Mouse (Mus musculus): ENCODE measurements at regions not wholly inside any gene's neighbourhood (a gene's known extent, or its start where the extent isn't known, plus 50 kb on each side); places are given as distances from the start of the nearest gene placed in this dataset.

DNA sequence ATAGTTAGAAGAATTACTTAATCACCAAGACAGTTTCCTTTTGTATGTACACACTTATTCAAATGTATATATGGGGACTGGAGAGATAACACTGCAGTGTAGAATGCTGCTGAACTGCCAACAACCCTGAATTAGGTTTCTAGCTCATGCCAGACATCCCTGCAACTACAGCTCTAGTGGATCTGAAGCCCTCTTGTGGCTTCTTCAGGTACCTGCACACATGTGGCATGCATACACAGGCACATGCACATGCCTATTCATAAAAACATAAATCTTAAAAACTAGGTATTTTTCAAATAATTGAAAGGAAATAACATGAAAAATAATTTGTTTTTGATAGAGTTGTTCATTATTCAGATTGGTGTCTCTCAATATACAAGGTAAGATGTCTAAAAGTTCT is 445.1 kb upstream of the Cited2 start:
- Histone ChIP-seq H3K36me3 (ENCODE audit: control insufficient read depth, insufficient read depth, low read length) (no peaks in the 10 kb centered on the region), H3K27ac (no peak overlapping the region), H3K9ac (ENCODE audit: low read depth, low read length) (no peak overlapping the region), H3K4me3 (no peak overlapping the region), H3K79me2 (replicated peaks; ENCODE audit: control insufficient read depth, insufficient read depth, low read length) (no peaks in the 10 kb centered on the region), H3K4me1 (ENCODE audit: control insufficient read depth, insufficient read depth, low read length) (no peaks in the 10 kb centered on the region), H3K27me3 (ENCODE audit: control insufficient read depth, insufficient read depth, low read length) (no peaks in the 10 kb centered on the region)
- DNase-seq = no peak
- TF ChIP-seq CTCF (IDR thresholded peaks at IDR 0.05) (no peak), POLR2A (IDR thresholded peaks at IDR 0.05; ENCODE audit: insufficient read depth, low read depth, low read length) (no peak), EP300 (IDR thresholded peaks at IDR 0.05; ENCODE audit: insufficient read depth, low read depth, low read length) (no peak)
- intact Hi-C loops (cut with DNase I) = no loop called here

- no peaks in the 10 kb centered on the region for H3K27me3 ChIP-seq (ENCODE audit: control insufficient read depth, insufficient read depth, low read length)
- intact Hi-C loops (cut with DNase I) = no loop called here
Measured at GRCm38 (mm10) chr10:17284858-17285257, 438.2 kb upstream of the Cited2 start.

GRCm38 (mm10) chr10:17287141-17287540 is 435.9 kb upstream of the Cited2 start:
- DNase-seq = no peak
- Histone ChIP-seq H3K4me3 (no peak overlapping the region), H3K9ac (ENCODE audit: low read depth, low read length) (no peak overlapping the region), H3K27ac (no peak overlapping the region), H3K4me1 (ENCODE audit: control insufficient read depth, insufficient read depth, low read length) (no peaks in the 10 kb centered on the region), H3K27me3 (ENCODE audit: control insufficient read depth, insufficient read depth, low read length) (no peaks in the 10 kb centered on the region), H3K36me3 (ENCODE audit: control insufficient read depth, insufficient read depth, low read length) (no peaks in the 10 kb centered on the region), H3K79me2 (replicated peaks; ENCODE audit: control insufficient read depth, insufficient read depth, low read length) (no peaks in the 10 kb centered on the region)
- 86% methylated on average over 2 of the region's 2 CpGs for WGBS
- no peak for TF ChIP-seq EP300 (IDR thresholded peaks at IDR 0.05; ENCODE audit: insufficient read depth, low read depth, low read length)
- TF ChIP-seq CTCF (IDR thresholded peaks at IDR 0.05) = no peak
- TF ChIP-seq POLR2A (IDR thresholded peaks at IDR 0.05; ENCODE audit: insufficient read depth, low read depth, low read length) = no peak
- intact Hi-C loops (cut with DNase I) = no loop called here

More at GRCm38 (mm10) chr10:17284858-17285257, 438.2 kb upstream of the Cited2 start:
- Histone ChIP-seq H3K27ac (no peak overlapping the region), H3K4me3 (no peak overlapping the region), H3K36me3 (ENCODE audit: control insufficient read depth, insufficient read depth, low read length) (no peaks in the 10 kb centered on the region), H3K9ac (ENCODE audit: low read depth, low read length) (no peak overlapping the region), H3K4me1 (ENCODE audit: control insufficient read depth, insufficient read depth, low read length) (no peaks in the 10 kb centered on the region), H3K79me2 (replicated peaks; ENCODE audit: control insufficient read depth, insufficient read depth, low read length) (no peaks in the 10 kb centered on the region)
- no peak for DNase-seq
- TF ChIP-seq EP300 (IDR thresholded peaks at IDR 0.05; ENCODE audit: insufficient read depth, low read depth, low read length) (no peak), CTCF (IDR thresholded peaks at IDR 0.05) (no peak), POLR2A (IDR thresholded peaks at IDR 0.05; ENCODE audit: insufficient read depth, low read depth, low read length) (no peak)
- WGBS = 94% methylated on average over 5 of the region's 5 CpGs

GRCm38 (mm10) chr10:17288231-17288630 is 434.8 kb upstream of the Cited2 start:
- H3K4me3 ChIP-seq = no peak overlapping the region
- H3K27ac ChIP-seq = no peak overlapping the region
- no peak overlapping the region for H3K9ac ChIP-seq (ENCODE audit: low read depth, low read length)
- WGBS = 70% methylated on average over 2 of the region's 2 CpGs
- H3K4me1 ChIP-seq (ENCODE audit: control insufficient read depth, insufficient read depth, low read length) = no peaks in the 10 kb centered on the region
- intact Hi-C loops (cut with DNase I) = no loop called here
- H3K36me3 ChIP-seq (ENCODE audit: control insufficient read depth, insufficient read depth, low read length) = no peaks in the 10 kb centered on the region
- TF ChIP-seq CTCF (IDR thresholded peaks at IDR 0.05) (no peak), POLR2A (IDR thresholded peaks at IDR 0.05; ENCODE audit: insufficient read depth, low read depth, low read length) (no peak), EP300 (IDR thresholded peaks at IDR 0.05; ENCODE audit: insufficient read depth, low read depth, low read length) (no peak)
- no peak for DNase-seq
- H3K79me2 ChIP-seq (replicated peaks; ENCODE audit: control insufficient read depth, insufficient read depth, low read length) = no peaks in the 10 kb centered on the region
- no peaks in the 10 kb centered on the region for H3K27me3 ChIP-seq (ENCODE audit: control insufficient read depth, insufficient read depth, low read length)

GRCm38 (mm10) chr10:17292331-17292730 is 430.7 kb upstream of the Cited2 start:
- no peaks in the 10 kb centered on the region for H3K36me3 ChIP-seq (ENCODE audit: control insufficient read depth, insufficient read depth, low read length)
- no peaks in the 10 kb centered on the region for H3K4me1 ChIP-seq (ENCODE audit: control insufficient read depth, insufficient read depth, low read length)
- H3K79me2 ChIP-seq (replicated peaks; ENCODE audit: control insufficient read depth, insufficient read depth, low read length) = no peaks in the 10 kb centered on the region
- TF ChIP-seq POLR2A (IDR thresholded peaks at IDR 0.05; ENCODE audit: insufficient read depth, low read depth, low read length) (no peak), EP300 (IDR thresholded peaks at IDR 0.05; ENCODE audit: insufficient read depth, low read depth, low read length) (no peak), CTCF (IDR thresholded peaks at IDR 0.05) (no peak)
- H3K4me3 ChIP-seq = no peak overlapping the region
- H3K27ac ChIP-seq = no peak overlapping the region
- DNase-seq = no peak
- 85% methylated on average over 6 of the region's 6 CpGs for WGBS
- H3K9ac ChIP-seq (ENCODE audit: low read depth, low read length) = no peak overlapping the region
- no peaks in the 10 kb centered on the region for H3K27me3 ChIP-seq (ENCODE audit: control insufficient read depth, insufficient read depth, low read length)
- intact Hi-C loops (cut with DNase I) = loop anchor here (10.0 kb wide), 1 partner anchor 432 kb away; the partner anchor contains the start of gene Cited2

GRCm38 (mm10) chr10:17294440-17294839 is 428.6 kb upstream of the Cited2 start:
- intact Hi-C loops (cut with DNase I) = loop anchor here (10.0 kb wide), 1 partner anchor 430 kb away; the partner anchor contains the start of gene Cited2
- 73% methylated on average over 3 of the region's 3 CpGs for WGBS
- no peaks in the 10 kb centered on the region for H3K4me1 ChIP-seq (ENCODE audit: control insufficient read depth, insufficient read depth, low read length)
- no peak for DNase-seq
- no peak overlapping the region for H3K27ac ChIP-seq
- no peak overlapping the region for H3K9ac ChIP-seq (ENCODE audit: low read depth, low read length)
- H3K79me2 ChIP-seq (replicated peaks; ENCODE audit: control insufficient read depth, insufficient read depth, low read length) = no peaks in the 10 kb centered on the region
- H3K36me3 ChIP-seq (ENCODE audit: control insufficient read depth, insufficient read depth, low read length) = no peaks in the 10 kb centered on the region
- H3K4me3 ChIP-seq = no peak overlapping the region
- TF ChIP-seq POLR2A (IDR thresholded peaks at IDR 0.05; ENCODE audit: insufficient read depth, low read depth, low read length) (no peak), CTCF (IDR thresholded peaks at IDR 0.05) (no peak), EP300 (IDR thresholded peaks at IDR 0.05; ENCODE audit: insufficient read depth, low read depth, low read length) (no peak)
- H3K27me3 ChIP-seq (ENCODE audit: control insufficient read depth, insufficient read depth, low read length) = no peaks in the 10 kb centered on the region

All from heart, adult 2 months (tissue).